Mouse (Mus musculus): Measurements from ENCODE around the gene Cxxc4. TPM values are rescaled to one million over a fixed set of nuclear protein-coding genes. Genes with fewer than 3 reads are reported as not detected.

The Cxxc4 gene
- polyA plus RNA-seq, 1 experiment from 2014 or later = 20.6 TPM

DNA sequence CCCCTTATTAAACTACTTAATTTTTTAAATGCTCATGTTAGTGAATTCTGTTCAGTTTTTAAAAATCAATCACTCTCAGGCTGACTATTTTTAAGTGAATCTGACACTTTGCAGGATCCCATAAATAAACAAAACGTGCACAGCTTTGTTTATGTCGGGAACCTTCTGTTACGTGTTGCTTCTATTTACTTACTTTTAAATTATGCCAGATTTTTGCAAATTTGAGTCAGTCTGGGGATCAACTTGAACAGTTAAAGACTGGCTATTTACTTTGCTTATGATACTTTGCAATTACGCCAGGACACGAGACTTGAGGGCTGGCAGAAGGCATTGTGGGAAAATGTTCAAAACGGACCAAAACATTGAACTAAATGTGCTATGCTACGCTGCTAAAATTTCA lies 12.3 kb upstream of the Cxxc4 start:
- H3K4me3 ChIP-seq (ENCODE audit: low read length) = no peak overlapping the region
- WGBS = 90% methylated on average over 7 of the region's 7 CpGs
- no peaks in the 10 kb centered on the region for H3K36me3 ChIP-seq (ENCODE audit: control insufficient read depth, insufficient read depth, low read length)
- no peak overlapping the region for H3K27ac ChIP-seq (ENCODE audit: low read depth, low read length)
- no peak overlapping the region for H3K9ac ChIP-seq (ENCODE audit: low read depth, low read length)
- no peaks in the 10 kb centered on the region for H3K27me3 ChIP-seq (replicated peaks; ENCODE audit: control insufficient read depth, insufficient read depth, low read length)
- ATAC-seq = no peak
- no peaks in the 10 kb centered on the region for H3K4me1 ChIP-seq (ENCODE audit: control insufficient read depth, insufficient read depth, low read depth, low read length)
- H3K9me3 ChIP-seq (ENCODE audit: control insufficient read depth, low read length) = no peaks in the 10 kb centered on the region
- H3K4me2 ChIP-seq (ENCODE audit: low read length) = no peak overlapping the region

DNA sequence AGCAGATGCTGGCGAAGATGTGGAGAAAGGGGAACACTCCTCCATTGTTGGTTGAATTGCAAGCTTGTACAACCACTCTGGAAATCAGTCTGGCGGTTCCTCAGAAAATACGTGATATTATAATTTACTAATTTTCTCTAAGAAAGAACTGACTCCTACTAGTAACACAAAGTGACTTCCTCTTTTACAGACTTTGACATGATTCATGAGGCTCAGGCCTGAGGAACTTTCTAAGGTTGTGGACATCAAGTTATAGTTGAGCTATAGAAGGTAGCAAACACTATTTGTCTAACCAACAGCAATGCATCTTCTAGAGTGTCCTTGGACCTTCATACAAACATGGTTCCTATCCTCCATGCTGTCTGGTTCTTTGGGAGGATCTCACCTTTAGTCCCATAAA lies 10.4 kb upstream of the Cxxc4 start:
- no peaks in the 10 kb centered on the region for H3K9me3 ChIP-seq (ENCODE audit: control insufficient read depth, low read length)
- H3K4me3 ChIP-seq (ENCODE audit: low read length) = no peak overlapping the region
- no peak for ATAC-seq
- H3K9ac ChIP-seq (ENCODE audit: low read depth, low read length) = no peak overlapping the region
- 91% methylated on average over 3 of the region's 3 CpGs for WGBS
- H3K27me3 ChIP-seq (replicated peaks; ENCODE audit: control insufficient read depth, insufficient read depth, low read length) = no peaks in the 10 kb centered on the region
- no peaks in the 10 kb centered on the region for H3K4me1 ChIP-seq (ENCODE audit: control insufficient read depth, insufficient read depth, low read depth, low read length)
- H3K36me3 ChIP-seq (ENCODE audit: control insufficient read depth, insufficient read depth, low read length) = no peaks in the 10 kb centered on the region
- H3K4me2 ChIP-seq (ENCODE audit: low read length) = no peak overlapping the region
- no peak overlapping the region for H3K27ac ChIP-seq (ENCODE audit: low read depth, low read length)

GRCm38 (mm10) chr3:134232753-134233152 lies 3.5 kb upstream of the Cxxc4 start:
- no peaks in the 10 kb centered on the region for H3K4me1 ChIP-seq (ENCODE audit: control insufficient read depth, insufficient read depth, low read depth, low read length)
- H3K36me3 ChIP-seq (ENCODE audit: control insufficient read depth, insufficient read depth, low read length) = no peaks in the 10 kb centered on the region
- no peak for ATAC-seq
- no peaks in the 10 kb centered on the region for H3K27me3 ChIP-seq (replicated peaks; ENCODE audit: control insufficient read depth, insufficient read depth, low read length)
- no peaks in the 10 kb centered on the region for H3K9me3 ChIP-seq (ENCODE audit: control insufficient read depth, low read length)
- H3K4me2 ChIP-seq (ENCODE audit: low read length) = no peak overlapping the region
- WGBS = 95% methylated on average over 2 of the region's 2 CpGs
- no peak overlapping the region for H3K27ac ChIP-seq (ENCODE audit: low read depth, low read length)
- no peak overlapping the region for H3K4me3 ChIP-seq (ENCODE audit: low read length)
- no peak overlapping the region for H3K9ac ChIP-seq (ENCODE audit: low read depth, low read length)

- Histone ChIP-seq H3K36me3 (ENCODE audit: control insufficient read depth, insufficient read depth, low read length) (no peaks in the 10 kb centered on the region), H3K27me3 (replicated peaks; ENCODE audit: control insufficient read depth, insufficient read depth, low read length) (no peaks in the 10 kb centered on the region), H3K4me3 (ENCODE audit: low read length) (peak overlapping the region; percentile 67), H3K4me2 (ENCODE audit: low read length) (peak overlapping the region; percentile 86), H3K9me3 (ENCODE audit: control insufficient read depth, low read length) (no peaks in the 10 kb centered on the region), H3K4me1 (ENCODE audit: control insufficient read depth, insufficient read depth, low read depth, low read length) (no peaks in the 10 kb centered on the region), H3K27ac (ENCODE audit: low read depth, low read length) (peak overlapping the region; percentile 86), H3K9ac (ENCODE audit: low read depth, low read length) (peak overlapping the region; percentile 68)
- under 1% methylated on average over 45 of the region's 55 CpGs for WGBS
- peak; percentile 86 for ATAC-seq
Measured at GRCm38 (mm10) chr3:134235491-134236413, 532 bp upstream of the Cxxc4 start.

DNA sequence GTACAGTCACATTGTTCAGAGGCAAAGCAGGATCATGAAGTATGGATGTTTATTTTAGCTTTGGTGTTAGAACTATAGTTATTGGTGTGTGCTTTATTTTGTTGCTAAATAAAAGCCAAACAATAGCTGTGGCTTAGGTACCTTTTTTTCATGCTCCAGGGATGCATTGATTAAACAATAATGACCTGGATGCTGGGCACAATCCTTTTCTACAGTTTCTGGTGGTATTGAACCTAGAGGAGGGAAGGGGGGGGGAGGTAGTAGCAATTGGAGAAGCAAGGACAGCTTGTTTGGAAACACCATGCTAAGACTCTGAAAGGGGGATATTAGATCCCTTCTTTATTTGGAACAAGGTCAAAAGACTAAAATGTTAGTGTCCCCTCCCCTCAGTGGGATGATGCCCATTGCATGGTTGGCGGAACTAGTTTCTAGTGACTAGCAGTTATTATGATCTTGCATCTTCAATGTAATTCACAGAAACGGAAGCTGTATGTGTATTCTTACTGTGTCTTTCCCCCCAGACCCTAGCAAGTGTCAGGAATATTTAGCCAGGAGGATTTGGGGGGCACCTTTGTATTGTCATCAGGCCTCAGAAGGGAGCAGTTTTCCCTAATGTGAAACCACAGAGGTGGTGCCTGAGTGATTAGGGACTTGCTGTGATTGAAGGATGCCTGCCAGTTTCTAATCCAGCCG lies 975 bp downstream of the Cxxc4 start:
- Histone ChIP-seq H3K4me3 (ENCODE audit: low read length) (peak overlapping the region; percentile 67), H3K36me3 (ENCODE audit: control insufficient read depth, insufficient read depth, low read length) (no peaks in the 10 kb centered on the region), H3K9me3 (ENCODE audit: control insufficient read depth, low read length) (no peaks in the 10 kb centered on the region), H3K9ac (ENCODE audit: low read depth, low read length) (peak overlapping the region; percentile 68), H3K27me3 (replicated peaks; ENCODE audit: control insufficient read depth, insufficient read depth, low read length) (no peaks in the 10 kb centered on the region), H3K27ac (ENCODE audit: low read depth, low read length) (peak overlapping the region; percentile 86), H3K4me1 (ENCODE audit: control insufficient read depth, insufficient read depth, low read depth, low read length) (peaks cover 4% of the 10 kb centered on the region), H3K4me2 (ENCODE audit: low read length) (peak overlapping the region; percentile 86)
- no peak for ATAC-seq
- WGBS = 22% methylated on average over 3 of the region's 3 CpGs

- H3K9me3 ChIP-seq (ENCODE audit: control insufficient read depth, low read length) = no peaks in the 10 kb centered on the region
- peak overlapping the region; percentile 88 for H3K9ac ChIP-seq (ENCODE audit: low read depth, low read length)
- no peaks in the 10 kb centered on the region for H3K27me3 ChIP-seq (replicated peaks; ENCODE audit: control insufficient read depth, insufficient read depth, low read length)
- 0 out of 2 replicates have a peak, but pooled peaks have one; percentile 11 for ATAC-seq
- under 1% methylated on average over 14 of the region's 14 CpGs for WGBS
- H3K4me3 ChIP-seq (ENCODE audit: low read length) = peak overlapping the region; percentile 67
- H3K4me2 ChIP-seq (ENCODE audit: low read length) = peak overlapping the region; percentile 86
- H3K4me1 ChIP-seq (ENCODE audit: control insufficient read depth, insufficient read depth, low read depth, low read length) = peaks cover 10% of the 10 kb centered on the region
- H3K36me3 ChIP-seq (ENCODE audit: control insufficient read depth, insufficient read depth, low read length) = no peaks in the 10 kb centered on the region
- peak overlapping the region; percentile 99 for H3K27ac ChIP-seq (ENCODE audit: low read depth, low read length)
Measured at GRCm38 (mm10) chr3:134238621-134239310, 2.5 kb downstream of the Cxxc4 start.

DNA sequence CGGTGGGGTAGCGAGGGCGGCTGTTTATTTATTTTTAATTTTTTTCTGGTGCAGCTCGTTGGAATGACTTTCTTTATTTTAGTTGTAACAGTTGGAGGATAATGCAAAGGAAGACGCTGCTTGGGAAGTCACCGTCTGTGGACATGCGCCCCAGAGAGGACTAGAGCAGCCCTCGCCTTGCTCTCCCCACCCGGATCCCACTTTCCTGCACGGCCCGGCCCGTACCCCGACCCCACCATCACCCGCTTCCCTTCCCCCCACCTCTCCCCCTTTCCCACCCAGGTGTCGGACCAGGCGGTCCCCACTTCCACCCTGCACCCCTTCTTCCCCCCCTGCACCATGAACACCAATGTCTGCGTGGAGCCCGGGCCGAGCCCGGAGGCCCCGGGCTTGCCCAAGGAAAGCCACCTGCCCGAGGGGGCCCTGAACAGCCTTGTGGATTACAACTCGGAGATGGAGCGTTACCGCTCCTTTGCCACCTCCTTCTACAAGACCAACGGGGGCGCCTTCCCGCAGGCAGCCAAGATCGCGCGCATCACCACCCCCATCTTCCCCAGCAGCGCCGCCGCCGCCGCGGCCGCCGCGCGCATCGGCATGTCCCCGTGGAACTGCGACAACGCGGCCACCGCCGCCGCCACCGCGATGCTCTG lies 3.2 kb downstream of the Cxxc4 start:
- peak; percentile 41 for ATAC-seq
- Histone ChIP-seq H3K9me3 (ENCODE audit: control insufficient read depth, low read length) (no peaks in the 10 kb centered on the region), H3K4me2 (ENCODE audit: low read length) (peak overlapping the region; percentile 86), H3K27ac (ENCODE audit: low read depth, low read length) (peak overlapping the region; percentile 99), H3K4me1 (ENCODE audit: control insufficient read depth, insufficient read depth, low read depth, low read length) (peaks cover 13% of the 10 kb centered on the region), H3K27me3 (replicated peaks; ENCODE audit: control insufficient read depth, insufficient read depth, low read length) (no peaks in the 10 kb centered on the region), H3K36me3 (ENCODE audit: control insufficient read depth, insufficient read depth, low read length) (no peaks in the 10 kb centered on the region), H3K4me3 (ENCODE audit: low read length) (peak overlapping the region; percentile 67), H3K9ac (ENCODE audit: low read depth, low read length) (peak overlapping the region; percentile 88)
- under 1% methylated on average over 41 of the region's 51 CpGs for WGBS

GRCm38 (mm10) chr3:134239971-134240717 lies 3.9 kb downstream of the Cxxc4 start:
- Histone ChIP-seq H3K4me2 (ENCODE audit: low read length) (peak overlapping the region; percentile 86), H3K27ac (ENCODE audit: low read depth, low read length) (peak overlapping the region; percentile 99), H3K27me3 (replicated peaks; ENCODE audit: control insufficient read depth, insufficient read depth, low read length) (no peaks in the 10 kb centered on the region), H3K36me3 (ENCODE audit: control insufficient read depth, insufficient read depth, low read length) (no peaks in the 10 kb centered on the region), H3K9me3 (ENCODE audit: control insufficient read depth, low read length) (no peaks in the 10 kb centered on the region), H3K9ac (ENCODE audit: low read depth, low read length) (peak overlapping the region; percentile 88), H3K4me3 (ENCODE audit: low read length) (peak overlapping the region; percentile 67), H3K4me1 (ENCODE audit: control insufficient read depth, insufficient read depth, low read depth, low read length) (peaks cover 13% of the 10 kb centered on the region)
- peak; percentile 59 for ATAC-seq
- WGBS = 0% methylated on average over 24 of the region's 61 CpGs
